In genomic region chr14:121435794-121436193, GRCm38 (mm10) we compare ENCODE assay signal across 9 mouse cellular contexts. TPM values are rescaled to one million over a fixed set of nuclear protein-coding genes. Genes with fewer than 3 reads are reported as not detected.
DNase-seq lines count a peak whose midpoint lies in the region; ATAC-seq and TF ChIP-seq lines count a peak whose summit lies in the region.
"Had no signal": no experiment of that assay in that cellular context is flagged by ENCODE, and none has a peak within 500 bp of the region (broad histone marks: within the 10 kb centered on the region; RNA-seq: fewer than 3 reads in every experiment).

No protein-coding gene starts in this region.

- no peak overlapping the region for H3K4me3 ChIP-seq in bone marrow macrophage, adult 2 months (ENCODE audit: insufficient read depth, low read length)
- H3K4me3 ChIP-seq in stomach, embryonic 16.5 days (replicated peaks; ENCODE audit: low read length): no peak overlapping the region
- H3K4me3 ChIP-seq: limb, embryonic 13.5 days had no signal

- 0 out of 2 replicates have a peak overlapping the region, but pooled peaks have one; percentile 21 for H3K9ac ChIP-seq in stomach, embryonic 16.5 days (ENCODE audit: low read length)
- H3K9ac ChIP-seq: limb, embryonic 13.5 days had no signal

- no peaks in the 10 kb centered on the region for H3K36me3 ChIP-seq in stomach, embryonic 16.5 days (ENCODE audit: control insufficient read depth, insufficient read depth, low read length)
- H3K36me3 ChIP-seq: limb, embryonic 13.5 days had no signal

- 30% methylated on average over 6 of the region's 6 CpGs for WGBS in stomach, embryonic 16.5 days

- H3K4me1 ChIP-seq in bone marrow macrophage, adult 2 months (ENCODE audit: control insufficient read depth, insufficient read depth, low read length): peaks cover 47% of the 10 kb centered on the region
- peaks cover 7% of the 10 kb centered on the region; the same call in 1 of the 2 replicates for H3K4me1 ChIP-seq in stomach, embryonic 16.5 days (ENCODE audit: control insufficient read depth, insufficient read depth, low read length)
- H3K4me1 ChIP-seq: limb, embryonic 13.5 days had no signal

- no peaks in the 10 kb centered on the region for H3K27me3 ChIP-seq in stomach, embryonic 16.5 days (ENCODE audit: control insufficient read depth, insufficient read depth, low read length)
- H3K27me3 ChIP-seq: limb, embryonic 13.5 days had no signal

- peak; percentile 15 to 29 for DNase-seq in right cerebral cortex, adult 2 months (ENCODE audit: low spot score in 2 of 2)
- no peak for DNase-seq in right cerebral cortex, postnatal 14 days
- peak; percentile 64 for DNase-seq in heart, postnatal 4 days
- DNase-seq in kidney, postnatal 14 days: no peak
- no peak for DNase-seq in neural tube, embryonic 10.5 days (ENCODE audit: extremely low spot score, low spot score)

- H3K4me2 ChIP-seq in stomach, embryonic 16.5 days (ENCODE audit: low read depth, low read length): 0 out of 2 replicates have a peak overlapping the region, but pooled peaks have one; percentile 15
- H3K4me2 ChIP-seq: limb, embryonic 13.5 days had no signal

- no peak for TF ChIP-seq CTCF in bone marrow macrophage, adult 2 months (IDR thresholded peaks at IDR 0.05; ENCODE audit: low read depth, low read length)

- peak; percentile 90 for ATAC-seq in stomach, embryonic 16.5 days (ENCODE audit: insufficient read depth, low FRiP score)
- no peak for ATAC-seq in inflammation-experienced regulatory T-cells, adult 6 months

- TF ChIP-seq POLR2A in bone marrow macrophage, adult 2 months (IDR thresholded peaks at IDR 0.05; ENCODE audit: borderline replicate concordance, low read depth, low read length): no peak

- no peaks in the 10 kb centered on the region for H3K9me3 ChIP-seq in stomach, embryonic 16.5 days (replicated peaks; ENCODE audit: control insufficient read depth, low read length)
- H3K9me3 ChIP-seq: limb, embryonic 13.5 days had no signal

- peak overlapping the region; percentile 78 for H3K27ac ChIP-seq in bone marrow macrophage, adult 2 months (ENCODE audit: insufficient read depth, low read depth, low read length)
- H3K27ac ChIP-seq in stomach, embryonic 16.5 days (ENCODE audit: low read length): peak overlapping the region; percentile 71
- H3K27ac ChIP-seq: limb, embryonic 13.5 days had no signal

RNA-seq across cellular contexts. Expression of gene Stk24, which starts 56.0 kb away (rescaled TPM):
- polyA plus RNA-seq in bone marrow macrophage, adult 2 months (2012; ENCODE audit: insufficient read depth, insufficient read length, missing spikeins): 97.7 and 101 TPM in 2 replicates
- total RNA-seq in heart, postnatal 4 days (2021): 10 to 100 TPM; 84.8 to 93.5 TPM
- 33.2 and 33.6 TPM in 2 replicates for polyA plus RNA-seq in stomach, embryonic 16.5 days (2015; fragmentation: Nextera tagmentation; extraction: Ambion mirVana)
- 10 to 100 TPM; 54.0 to 65.8 (median 54.6) TPM for polyA plus RNA-seq in inflammation-experienced regulatory T-cells, adult 6 months (2017; shearing (Covaris generic))

Comparison
In these comparisons a context has a peak if more than half of its experiments do, and no peak if none do; other contexts are left out.
1. DNase-seq: peak in right cerebral cortex, adult 2 months (2 of 2) and heart, postnatal 4 days (single experiment); none in right cerebral cortex, postnatal 14 days (single experiment), kidney, postnatal 14 days (single experiment) and neural tube, embryonic 10.5 days (single experiment).